Mouse (Mus musculus) forelimb bud, embryonic 11.5 days (tissue): Measurements from ENCODE around the gene Cebpe.

Experiments used
- DNase-seq: peaks from one replicate; pipeline ENCODE4 v3.0.0-alpha.2; 2012; ENCODE audit warnings: low read depth, low spot score

Cebpe gene

DNA sequence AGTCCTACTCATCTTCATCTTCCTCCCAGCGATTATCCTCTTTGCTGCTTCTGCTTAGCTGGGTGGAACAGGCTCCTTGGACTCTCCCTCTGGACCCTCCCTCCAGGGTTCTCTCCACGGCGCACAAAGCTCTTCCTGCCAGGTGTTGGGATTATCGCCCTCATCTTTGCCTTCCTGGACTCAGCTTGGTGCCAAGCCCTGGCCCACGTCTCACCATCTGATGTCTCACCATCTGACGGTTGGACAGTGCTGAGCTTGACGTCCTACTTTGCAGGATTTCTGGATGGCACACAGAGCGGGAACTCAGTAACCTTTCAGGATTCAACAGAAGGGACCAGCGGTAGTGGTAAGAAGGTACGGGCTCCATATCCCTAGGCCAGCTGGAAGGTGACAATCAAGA is 9.7 kb upstream of the Cebpe start:
- no peak for DNase-seq

DNA sequence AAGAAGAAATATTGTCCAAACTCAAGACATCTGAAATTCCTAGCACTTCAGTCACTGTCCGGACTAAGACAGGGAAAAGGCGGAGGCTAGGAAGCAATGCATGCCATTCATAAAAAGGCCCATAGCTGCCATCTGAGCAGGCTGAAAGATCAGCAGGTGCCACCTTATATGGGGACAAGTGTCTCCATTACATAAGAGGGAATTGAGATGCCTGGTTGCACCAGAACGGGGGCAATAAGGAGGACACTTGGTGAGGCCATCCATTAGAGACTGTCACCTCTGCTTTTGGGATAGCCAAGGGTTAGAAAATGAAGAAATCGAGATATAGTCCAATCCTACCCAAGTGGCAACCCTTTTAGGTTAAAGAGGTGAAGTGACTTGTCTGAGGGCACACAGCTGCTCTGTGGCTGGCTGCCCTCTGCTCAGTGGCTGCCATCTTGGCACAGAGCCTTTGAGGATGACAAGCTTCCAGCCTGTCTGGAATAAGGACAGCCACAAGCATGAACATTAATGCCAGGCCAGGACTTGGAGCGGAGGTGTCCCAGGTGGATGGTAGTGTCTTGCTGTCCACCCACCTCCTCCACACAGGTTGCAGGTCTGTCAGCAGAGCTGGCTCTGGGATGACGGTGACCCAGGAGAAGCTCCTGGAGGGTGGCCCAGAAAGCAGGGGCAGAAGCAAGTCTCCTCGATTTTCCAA is 8.8 kb upstream of the Cebpe start:
- DNase-seq, result no peak

DNA sequence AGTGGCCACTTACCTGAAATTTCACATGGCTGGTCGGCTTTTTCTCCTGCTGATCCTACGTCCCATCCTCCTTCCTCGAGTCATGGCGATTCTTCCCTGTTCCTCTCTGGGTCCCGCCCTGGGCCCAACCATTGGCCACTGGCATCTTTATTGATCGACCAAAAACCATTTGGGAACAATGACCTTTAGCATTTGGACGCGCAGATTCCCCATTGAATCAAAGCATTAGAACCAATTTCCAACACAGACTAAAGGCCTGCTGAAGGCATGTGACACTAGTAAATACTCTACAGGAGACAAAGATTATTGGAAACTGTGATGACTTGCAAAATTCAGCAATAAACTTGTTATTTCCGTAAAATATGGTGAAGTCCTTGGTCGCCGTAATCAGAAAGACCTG is 8.1 kb upstream of the Cebpe start:
- no peak for DNase-seq

GRCm38 (mm10) chr14:54715402-54715801 is 3.4 kb upstream of the Cebpe start:
- no peak for DNase-seq

GRCm38 (mm10) chr14:54714617-54715081 is 2.7 kb upstream of the Cebpe start:
- no peak for DNase-seq

- DNase-seq, result peak; percentile 92
Measured at GRCm38 (mm10) chr14:54714121-54714520, 2.1 kb upstream of the Cebpe start.

DNA sequence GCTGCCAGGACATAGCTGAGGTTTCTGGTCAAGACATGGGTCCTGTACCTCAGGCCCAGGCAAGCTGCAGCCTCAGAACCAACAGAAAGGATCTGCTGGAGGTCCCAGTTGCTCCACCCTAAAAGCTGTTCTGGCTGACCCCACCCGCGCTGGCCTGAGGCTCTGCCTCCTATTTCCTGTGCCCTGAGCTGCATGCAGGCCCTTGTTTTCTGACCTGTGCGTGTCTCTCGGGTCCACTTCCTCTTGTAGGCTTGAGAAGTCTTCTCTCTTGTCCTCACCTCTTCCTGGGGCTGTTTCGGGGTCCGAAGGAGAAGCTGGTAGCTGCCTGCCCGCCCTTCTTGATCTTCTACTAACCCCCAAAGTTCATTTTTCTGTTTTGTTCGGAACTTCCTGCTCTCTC is 887 bp upstream of the Cebpe start:
- DNase-seq, result no peak

GRCm38 (mm10) chr14:54709054-54709453 is 2.9 kb downstream of the Cebpe start:
- DNase-seq, result no peak

DNA sequence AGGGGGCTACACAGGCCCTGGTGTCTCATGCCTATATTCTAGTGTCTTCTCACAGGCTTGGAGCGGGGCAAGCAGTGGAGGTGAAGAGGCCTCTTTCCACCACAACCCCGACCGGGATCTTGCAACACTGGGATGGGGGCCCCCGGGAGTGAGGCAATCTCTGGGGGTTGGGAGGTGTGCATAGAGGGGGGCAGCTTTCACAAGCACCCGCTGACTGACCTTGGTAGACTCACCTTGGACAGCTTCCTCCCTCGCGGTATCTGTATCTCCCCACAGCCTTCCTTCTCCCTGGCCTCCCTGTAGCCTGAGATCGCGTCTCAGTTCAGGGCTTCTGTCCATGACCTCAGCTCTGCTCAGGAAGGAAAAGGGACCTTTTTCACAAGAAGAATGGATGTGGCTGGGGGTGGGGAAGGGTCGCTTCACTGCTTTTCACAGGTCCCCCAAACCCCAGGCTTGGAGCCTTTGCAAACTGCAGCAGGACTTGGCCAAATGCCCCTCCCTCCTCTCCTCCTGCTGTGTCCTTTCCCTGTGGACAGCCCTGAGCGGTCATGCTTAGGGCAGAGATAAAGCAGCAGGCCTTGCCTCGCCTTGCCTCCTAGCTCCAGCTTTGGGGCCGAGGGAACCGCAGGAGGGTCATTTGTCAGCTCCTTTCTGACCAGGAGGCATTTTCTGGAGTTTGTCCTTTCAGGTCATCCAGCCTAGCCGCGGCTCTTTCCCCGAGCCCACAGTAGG is 5.2 kb downstream of the Cebpe start:
- no peak for DNase-seq

- no peak for DNase-seq
Measured at GRCm38 (mm10) chr14:54705844-54706243, 6.1 kb downstream of the Cebpe start.

- DNase-seq, result no peak
Measured at GRCm38 (mm10) chr14:54703207-54703606, 8.8 kb downstream of the Cebpe start.

- DNase-seq, result peak; percentile 75
Measured at GRCm38 (mm10) chr14:54701298-54701697, 10.7 kb downstream of the Cebpe start.

- no peak for DNase-seq
Measured at GRCm38 (mm10) chr14:54699586-54699985, 12.4 kb downstream of the Cebpe start.

- no peak for DNase-seq
Measured at GRCm38 (mm10) chr14:54698733-54699132, 13.2 kb downstream of the Cebpe start, which contains the start of gene Gm29776. TSS of gene Gm29776 (minus strand) at chr14:54698833.

GRCm38 (mm10) chr14:54696752-54697151 is 15.2 kb downstream of the Cebpe start:
- no peak for DNase-seq

- DNase-seq, result no peak
Measured at GRCm38 (mm10) chr14:54695042-54695441, 16.9 kb downstream of the Cebpe start.

- DNase-seq, result no peak
Measured at GRCm38 (mm10) chr14:54687251-54687650, 24.7 kb downstream of the Cebpe start.

GRCm38 (mm10) chr14:54686522-54687143 is 25.3 kb downstream of the Cebpe start, which contains the start of gene Acin1:
TSS of gene Acin1 (minus strand) at chr14:54686931.
- DNase-seq, result peak; percentile 100

DNA sequence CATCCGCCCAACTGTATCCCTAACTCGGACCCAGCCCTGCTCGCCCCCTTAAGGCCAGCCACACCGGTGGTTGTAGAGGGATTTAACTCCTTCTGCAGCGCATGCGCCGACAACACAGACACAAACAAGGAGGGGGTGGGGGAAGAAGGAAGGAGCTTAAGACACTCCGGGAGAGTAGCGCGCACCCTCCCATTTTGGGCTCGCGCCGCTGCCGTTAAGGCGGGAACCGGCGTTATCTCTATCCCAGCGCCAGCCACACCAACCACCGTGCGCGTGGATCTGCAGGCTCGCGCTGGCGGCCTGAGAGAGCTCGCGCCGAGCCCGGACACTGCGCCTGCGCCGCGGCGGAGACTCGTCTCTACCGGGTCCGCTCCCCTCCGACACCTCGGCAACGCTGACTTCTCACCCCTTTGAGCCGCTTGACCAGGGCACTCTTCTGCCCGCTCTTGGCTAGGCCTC is 25.9 kb downstream of the Cebpe start, which contains the start of gene 1700123O20Rik:
Gene 1700123O20Rik (plus strand): TSS at position 154 of the 459 bp plus-strand sequence.
- peak; percentile 90 for DNase-seq

- DNase-seq, result no peak
Measured at GRCm38 (mm10) chr14:54685471-54685870, 26.5 kb downstream of the Cebpe start.

DNA sequence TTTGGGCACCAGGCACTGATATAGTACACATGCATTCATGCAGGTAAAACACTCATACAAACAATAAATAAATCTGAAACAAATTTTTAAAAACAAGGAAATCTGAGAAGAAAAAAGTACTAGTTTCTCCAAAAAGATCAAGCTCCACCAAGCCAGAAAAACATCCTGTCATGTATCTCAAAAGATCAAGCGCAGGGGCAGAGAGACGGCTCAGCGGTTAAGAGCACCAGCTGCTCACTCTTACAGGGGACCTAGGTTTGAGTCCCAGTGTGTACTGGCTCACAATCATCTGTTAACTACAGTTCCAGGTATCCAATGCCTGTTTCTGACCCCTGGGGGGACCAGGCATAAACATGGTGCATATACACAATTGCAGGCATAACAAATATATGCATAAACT is 29.6 kb downstream of the Cebpe start:
- no peak for DNase-seq

DNA sequence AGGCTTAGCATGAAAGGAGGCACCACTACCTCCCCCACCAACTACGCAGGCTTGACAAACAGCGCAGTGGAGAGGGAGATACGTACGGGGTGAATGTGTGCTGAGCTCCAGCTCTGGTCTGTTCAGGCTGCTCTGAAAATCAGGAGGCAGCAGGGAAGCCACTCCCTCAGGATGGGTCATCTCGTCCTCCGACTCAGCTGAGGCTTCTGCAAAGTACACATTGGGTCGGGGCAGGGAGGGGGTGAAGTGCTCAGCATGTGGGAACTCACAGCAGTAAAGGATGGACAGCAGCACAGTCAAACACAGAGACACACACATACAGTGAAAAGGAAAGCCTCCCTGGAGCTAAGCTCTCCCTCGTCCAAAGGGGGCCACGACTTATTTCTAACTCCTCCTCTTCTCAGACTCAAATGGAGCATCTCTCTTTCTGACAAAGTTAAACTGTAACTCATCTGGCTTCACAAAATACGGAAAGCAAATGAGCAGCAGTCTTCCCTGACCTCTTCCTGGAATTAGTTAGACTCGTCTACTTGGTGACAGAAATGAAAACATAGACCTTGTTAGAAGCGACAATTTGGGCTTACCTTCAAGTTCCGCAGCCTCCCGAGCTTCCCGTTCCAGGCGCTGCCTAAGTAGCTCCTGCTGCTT is 33.2 kb downstream of the Cebpe start:
- DNase-seq, result no peak
